ENCODE assay signal across 7 mouse cellular contexts in the genomic region with DNA sequence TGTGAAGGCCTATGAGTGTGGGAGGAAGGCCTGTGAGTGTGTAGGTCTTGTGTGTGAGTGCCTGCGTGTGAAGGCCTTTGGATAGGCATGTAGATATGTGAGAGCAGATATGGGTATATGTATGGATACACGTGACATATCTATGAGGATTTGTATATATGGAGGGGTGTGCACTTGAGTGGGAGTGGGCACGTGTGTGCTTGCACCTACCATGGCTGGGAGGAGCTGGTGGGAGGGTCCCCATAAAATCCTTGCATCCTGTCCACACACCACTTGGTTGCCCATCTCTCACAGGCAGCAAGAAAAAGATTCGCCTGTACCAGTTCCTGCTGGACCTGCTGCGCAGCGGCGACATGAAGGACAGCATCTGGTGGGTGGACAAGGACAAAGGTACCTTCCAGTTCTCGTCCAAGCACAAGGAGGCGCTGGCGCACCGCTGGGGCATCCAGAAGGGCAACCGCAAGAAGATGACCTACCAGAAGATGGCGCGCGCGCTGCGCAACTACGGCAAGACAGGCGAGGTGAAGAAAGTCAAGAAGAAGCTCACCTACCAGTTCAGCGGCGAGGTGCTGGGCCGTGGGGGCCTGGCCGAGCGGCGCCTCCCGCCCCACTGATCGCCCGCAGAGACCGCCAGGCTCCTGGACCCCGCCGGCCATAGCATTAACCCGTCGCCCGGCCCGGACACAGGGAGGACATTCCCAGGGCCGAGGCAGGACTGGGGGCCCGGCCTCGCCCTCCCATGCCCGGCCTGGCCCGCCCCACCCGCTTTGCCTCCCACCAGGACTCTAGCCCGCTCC. TPM values are rescaled to one million over a fixed set of nuclear protein-coding genes. Genes with fewer than 3 reads are reported as not detected.
DNase-seq lines count a peak whose midpoint lies in the region; ATAC-seq and TF ChIP-seq lines count a peak whose summit lies in the region.

No protein-coding gene starts in this region.

- no peaks in the 10 kb centered on the region for H3K27me3 ChIP-seq in embryonic facial prominence, embryonic 11.5 days (ENCODE audit: control insufficient read depth, insufficient read depth, low read length)
- no peaks in the 10 kb centered on the region for H3K27me3 ChIP-seq in heart, adult 2 months (ENCODE audit: control insufficient read depth, insufficient read depth, low read length)
- H3K27me3 ChIP-seq in limb, embryonic 13.5 days, result peaks cover 14% of the 10 kb centered on the region
- peaks cover 20% of the 10 kb centered on the region for H3K27me3 ChIP-seq in myocyte (ENCODE audit: control insufficient read depth, insufficient read depth, insufficient read length)
- H3K27me3 ChIP-seq in stomach, embryonic 14.5 days (ENCODE audit: control insufficient read depth, insufficient read depth, low read length), result no peaks in the 10 kb centered on the region

- peak overlapping the region; percentile 89 for H3K4me2 ChIP-seq in embryonic facial prominence, embryonic 11.5 days (ENCODE audit: low read depth, low read length)
- H3K4me2 ChIP-seq in limb, embryonic 13.5 days (replicated peaks), result peak overlapping the region; percentile 87
- H3K4me2 ChIP-seq in myocyte (ENCODE audit: low read depth), result peak overlapping the region; percentile 73
- peak overlapping the region; percentile 81 for H3K4me2 ChIP-seq in stomach, embryonic 14.5 days (replicated peaks; ENCODE audit: low read depth, low read length)

- H3K27ac ChIP-seq in embryonic facial prominence, embryonic 11.5 days (replicated peaks; ENCODE audit: low read depth, low read length), result no peak overlapping the region
- peak overlapping the region; percentile 75 for H3K27ac ChIP-seq in heart, adult 2 months
- no peak overlapping the region for H3K27ac ChIP-seq in limb, embryonic 13.5 days
- H3K27ac ChIP-seq in stomach, embryonic 14.5 days (ENCODE audit: low read length), result no peak overlapping the region

- peak overlapping the region; percentile 71 for H3K9ac ChIP-seq in embryonic facial prominence, embryonic 11.5 days (replicated peaks; ENCODE audit: low read length)
- peak overlapping the region; percentile 72 for H3K9ac ChIP-seq in heart, adult 2 months (ENCODE audit: low read depth, low read length)
- peak overlapping the region; percentile 79 for H3K9ac ChIP-seq in limb, embryonic 13.5 days
- peak overlapping the region; percentile 54 for H3K9ac ChIP-seq in stomach, embryonic 14.5 days (replicated peaks; ENCODE audit: low read depth, low read length)

- TF ChIP-seq CTCF in heart, adult 2 months (IDR thresholded peaks at IDR 0.05), result no peak; the same call in 1 of the 2 replicates

- peak; percentile 76 for ATAC-seq in embryonic facial prominence, embryonic 11.5 days (replicated peaks; ENCODE audit: insufficient number of reproducible peaks, low FRiP score, low TSS enrichment, low read depth)
- peak; percentile 57 for ATAC-seq in limb, embryonic 13.5 days (ENCODE audit: low FRiP score, low read depth)
- ATAC-seq in stomach, embryonic 14.5 days (ENCODE audit: insufficient number of reproducible peaks, insufficient read depth, low FRiP score, low read depth), result peak; percentile 65; the same call in 1 of the 2 replicates

- H3ac ChIP-seq in myocyte (ENCODE audit: control insufficient read depth, insufficient read length), result peak overlapping the region; percentile 31

- peak; percentile 99 for TF ChIP-seq EP300 in heart, adult 2 months (IDR thresholded peaks at IDR 0.05; ENCODE audit: insufficient read depth, low read depth, low read length)

- no peaks in the 10 kb centered on the region for H3K9me3 ChIP-seq in embryonic facial prominence, embryonic 11.5 days (replicated peaks; ENCODE audit: control insufficient read depth, low read length)
- H3K9me3 ChIP-seq in limb, embryonic 13.5 days, result no peaks in the 10 kb centered on the region
- H3K9me3 ChIP-seq in stomach, embryonic 14.5 days (ENCODE audit: control insufficient read depth, low read depth, low read length), result no peaks in the 10 kb centered on the region

- H3K4me1 ChIP-seq in embryonic facial prominence, embryonic 11.5 days (ENCODE audit: control insufficient read depth, insufficient read depth, low read length), result peaks cover 2% of the 10 kb centered on the region; the same call in 1 of the 2 replicates
- no peaks in the 10 kb centered on the region; the same call in 1 of the 2 replicates for H3K4me1 ChIP-seq in heart, adult 2 months (ENCODE audit: control insufficient read depth, insufficient read depth, low read length)
- 0 out of 2 replicates have a peak, but pooled peaks cover 7% of the 10 kb centered on the region for H3K4me1 ChIP-seq in limb, embryonic 13.5 days
- peaks cover 7% of the 10 kb centered on the region; the same call in 1 of the 2 replicates for H3K4me1 ChIP-seq in stomach, embryonic 14.5 days (ENCODE audit: control insufficient read depth, insufficient read depth, low read length)

- H3K36me3 ChIP-seq in embryonic facial prominence, embryonic 11.5 days (replicated peaks; ENCODE audit: control insufficient read depth, insufficient read depth, low read depth, low read length), result no peaks in the 10 kb centered on the region
- H3K36me3 ChIP-seq in heart, adult 2 months (ENCODE audit: control insufficient read depth, insufficient read depth, low read length), result no peaks in the 10 kb centered on the region
- H3K36me3 ChIP-seq in limb, embryonic 13.5 days, result no peaks in the 10 kb centered on the region
- no peaks in the 10 kb centered on the region for H3K36me3 ChIP-seq in myocyte (ENCODE audit: control insufficient read depth, insufficient read depth)
- no peaks in the 10 kb centered on the region for H3K36me3 ChIP-seq in stomach, embryonic 14.5 days (ENCODE audit: control insufficient read depth, insufficient read depth, low read length)

- H3K4me3 ChIP-seq in embryonic facial prominence, embryonic 11.5 days (ENCODE audit: low read depth, low read length), result peak overlapping the region; percentile 38
- peak overlapping the region; percentile 45 for H3K4me3 ChIP-seq in heart, adult 2 months
- peak overlapping the region; percentile 50 for H3K4me3 ChIP-seq in limb, embryonic 13.5 days
- no peak overlapping the region for H3K4me3 ChIP-seq in myocyte
- peak overlapping the region; percentile 38 for H3K4me3 ChIP-seq in stomach, embryonic 14.5 days (ENCODE audit: low read depth, low read length)

- peak; percentile 98 for DNase-seq in adrenal gland, postnatal 14 days
- peak; percentile 95 for DNase-seq in embryonic facial prominence, embryonic 11.5 days (ENCODE audit: low spot score)
- DNase-seq in heart, adult 2 months, result peak; percentile 93 to 96
- peak; percentile 98 for DNase-seq in kidney, adult 9 months

- WGBS in embryonic facial prominence, embryonic 11.5 days, result 8% methylated on average over 42 of the region's 42 CpGs
- WGBS in heart, adult 2 months, result 11% methylated on average over 42 of the region's 42 CpGs
- 13% methylated on average over 32 of the region's 42 CpGs for WGBS in limb, embryonic 13.5 days
- WGBS in stomach, embryonic 14.5 days, result 7% methylated on average over 41 of the region's 42 CpGs

- intact Hi-C loops in heart, adult 2 months (cut with DNase I), result loop anchor here (1.0 to 5.0 kb wide), 6 partner anchors 79 to 366 kb away; partner anchors contain the start of gene Pacsin3

- TF ChIP-seq POLR2A in heart, adult 2 months (IDR thresholded peaks at IDR 0.05; ENCODE audit: insufficient read depth, low read depth, low read length), result peak; percentile 34; the same call in 1 of the 2 replicates
- TF ChIP-seq POLR2A in myocyte (IDR thresholded peaks at IDR 0.05; ENCODE audit: insufficient read length, low read depth), result no peak

- no peaks in the 10 kb centered on the region for H3K79me2 ChIP-seq in heart, adult 2 months (replicated peaks; ENCODE audit: control insufficient read depth, insufficient read depth, low read length)
- no peaks in the 10 kb centered on the region for H3K79me2 ChIP-seq in myocyte (ENCODE audit: control insufficient read depth, insufficient read depth)

TF ChIP-seq in myocyte, 11 proteins besides CTCF, POLR2A, EP300 and RAD21 (continues in another document):
- TF ChIP-seq CEBPB (IDR thresholded peaks at IDR 0.05; ENCODE audit: insufficient read depth, poor library complexity, severe bottlenecking) (no peak), MYOG (IDR thresholded peaks at IDR 0.05; ENCODE audit: control insufficient read depth in 1 of 3, insufficient read depth in 1 of 3, insufficient read length in 2 of 3, low read depth in 2 of 3) (peak in 2 of 3 experiments; percentile 21 to 28), SRF (IDR thresholded peaks at IDR 0.05; ENCODE audit: control insufficient read depth, insufficient read length, low read depth) (no peak), E2F4 (IDR thresholded peaks at IDR 0.05; ENCODE audit: insufficient read depth) (no peak), USF1 (IDR thresholded peaks at IDR 0.05; ENCODE audit: low read depth) (no peak), MYOD1 (IDR thresholded peaks at IDR 0.05; ENCODE audit: control insufficient read depth in 1 of 3, insufficient read length in 2 of 3, low read depth in 2 of 3) (peak in 1 of 3 experiments; percentile 29)

RNA-seq across cellular contexts. Expression of gene Mybpc3, which starts 3.0 kb away (rescaled TPM):
- 0.15 TPM in 1 of 2 replicates, not detected in the other for total RNA-seq in adrenal gland, postnatal 14 days (2021)
- polyA plus RNA-seq in embryonic facial prominence, embryonic 11.5 days (2014; fragmentation: Nextera tagmentation; extraction: Ambion mirVana), result 0.25 and 1.6 TPM in 2 replicates
- 1,000 to 10,000 TPM; 1,229 to 1,417 TPM for total RNA-seq in heart, adult 2 months (2021)
- 1,378 and 1,771 TPM in 2 replicates for polyA plus RNA-seq in heart, adult 2 months (2012; rRNA removed)
- not detected in 2 replicates for polyA plus RNA-seq in limb, embryonic 13.5 days (2015; fragmentation: Nextera tagmentation; extraction: Ambion mirVana)
- polyA plus RNA-seq in myocyte (2012; fragmentation: generic; extraction: Trizol), result 0.05 TPM
- 0.35 and 0.42 TPM in 2 replicates for polyA plus RNA-seq in stomach, embryonic 14.5 days (2014; fragmentation: Nextera tagmentation; extraction: Ambion mirVana)

RNA-seq across cellular contexts. Expression of gene Spi1, which starts 32.8 kb away (rescaled TPM):
- 2.9 and 5.4 TPM in 2 replicates for total RNA-seq in adrenal gland, postnatal 14 days (2021)
- 3.0 and 3.6 TPM in 2 replicates for polyA plus RNA-seq in embryonic facial prominence, embryonic 11.5 days (2014; fragmentation: Nextera tagmentation; extraction: Ambion mirVana)
- 1 to 10 TPM; 3.7 to 6.2 TPM for total RNA-seq in heart, adult 2 months (2021)
- polyA plus RNA-seq in heart, adult 2 months (2012; rRNA removed), result 10.2 and 17.2 TPM in 2 replicates
- 4.6 and 6.0 TPM in 2 replicates for polyA plus RNA-seq in limb, embryonic 13.5 days (2015; fragmentation: Nextera tagmentation; extraction: Ambion mirVana)
- 0.04 TPM for polyA plus RNA-seq in myocyte (2012; fragmentation: generic; extraction: Trizol)
- 6.0 and 6.1 TPM in 2 replicates for polyA plus RNA-seq in stomach, embryonic 14.5 days (2014; fragmentation: Nextera tagmentation; extraction: Ambion mirVana)

RNA-seq across cellular contexts. Expression of gene Slc39a13, which starts 44.8 kb away (rescaled TPM):
- 24.1 and 27.3 TPM in 2 replicates for total RNA-seq in adrenal gland, postnatal 14 days (2021)
- polyA plus RNA-seq in embryonic facial prominence, embryonic 11.5 days (2014; fragmentation: Nextera tagmentation; extraction: Ambion mirVana), result 22.0 and 22.1 TPM in 2 replicates
- total RNA-seq in heart, adult 2 months (2021), result 10 to 100 TPM; 21.1 to 22.3 TPM
- polyA plus RNA-seq in heart, adult 2 months (2012; rRNA removed), result 57.3 and 58.6 TPM in 2 replicates
- 59.9 and 67.5 TPM in 2 replicates for polyA plus RNA-seq in limb, embryonic 13.5 days (2015; fragmentation: Nextera tagmentation; extraction: Ambion mirVana)
- polyA plus RNA-seq in myocyte (2012; fragmentation: generic; extraction: Trizol), result 41.1 TPM
- polyA plus RNA-seq in stomach, embryonic 14.5 days (2014; fragmentation: Nextera tagmentation; extraction: Ambion mirVana), result 42.8 and 45.8 TPM in 2 replicates

Comparison
In these comparisons a context has a peak if more than half of its experiments do, and no peak if none do; other contexts are left out.
1. RNA of gene Mybpc3, which starts 3.0 kb away (polyA plus RNA-seq): 1,378 to 1,771 TPM in heart, adult 2 months; 0.25 to 1.6 TPM in embryonic facial prominence, embryonic 11.5 days, 0.35 to 0.42 TPM in stomach, embryonic 14.5 days, 0.05 TPM in myocyte (single experiment) and not detected in limb, embryonic 13.5 days; every median in the first group is over 100 times any median in the second.
2. Peak in every context shown above with its lines, with median percentiles within 50 percentile points of each other: DNase-seq, ATAC-seq, H3K4me2 ChIP-seq and H3K9ac ChIP-seq.